Mouse (Mus musculus) neural tube, embryonic 11.5 days (tissue): Measurements from ENCODE around the gene Zswim7. TPM values are rescaled to one million over a fixed set of nuclear protein-coding genes. Genes with fewer than 3 reads are reported as not detected.

ENCODE experiments used
- ATAC-seq: fragments of 200-750 bp; cut with Nextera tagmentation; 2 replicates; pipeline ENCODE4 v1.8.0; 2017; ENCODE audit warnings: moderate number of reproducible peaks, mild to moderate bottlenecking, moderate TSS enrichment, moderate library complexity; ENCODE audit not compliant: insufficient read depth, low FRiP score, low TSS enrichment
- DNase-seq: peaks from one replicate; pipeline ENCODE4 v3.0.0-alpha.2; 2015; ENCODE audit warnings: low spot score
- H3K27ac ChIP-seq: fragments of 300-500 bp; sonication (generic); 2 replicates; pipeline ENCODE4 v1.5.1; 2014; ENCODE audit warnings: low read depth, mild to moderate bottlenecking, low read length
- H3K27me3 ChIP-seq: fragments of 300-500 bp; sonication (generic); 2 replicates; pipeline ENCODE4 v1.6.1; 2014; ENCODE audit warnings: mild to moderate bottlenecking, low read length, mixed read lengths; ENCODE audit not compliant: control insufficient read depth, insufficient read depth
- H3K36me3 ChIP-seq: fragments of 300-500 bp; sonication (generic); 2 replicates; pipeline ENCODE4 v1.6.1; 2014; ENCODE audit warnings: mild to moderate bottlenecking, low read length, moderate library complexity, mixed read lengths; ENCODE audit not compliant: control insufficient read depth, insufficient read depth
- H3K4me1 ChIP-seq: fragments of 300-500 bp; sonication (generic); 2 replicates; pipeline ENCODE4 v1.6.1; 2014; ENCODE audit warnings: low read length, mixed read lengths; ENCODE audit not compliant: control insufficient read depth, insufficient read depth
- H3K4me2 ChIP-seq: fragments of 300-500 bp; sonication (generic); 2 replicates; pipeline ENCODE4 v1.6.1; 2014; ENCODE audit warnings: low read depth, mild to moderate bottlenecking, moderate library complexity
- H3K4me3 ChIP-seq: fragments of 300-500 bp; sonication (generic); 2 replicates; pipeline ENCODE4 v1.5.1; 2014; ENCODE audit warnings: low read depth, low read length
- H3K9ac ChIP-seq: fragments of 300-500 bp; sonication (generic); 2 replicates; pipeline ENCODE4 v1.6.1; 2014; ENCODE audit warnings: mild to moderate bottlenecking, low read length
- H3K9me3 ChIP-seq: fragments of 300-500 bp; sonication (generic); 2 replicates; pipeline ENCODE4 v1.6.1; 2016; ENCODE audit warnings: low read length; ENCODE audit not compliant: control insufficient read depth
- WGBS: fragments of 180-500 bp; shearing (Covaris S2); extraction: QIAGEN DNeasy Blood & Tissue Kit; methylation state at CpG from one replicate; pipeline ENCODE4 v1.1.7; 2014; 5-methylcytosine and 5-hydroxymethylcytosine counted together
- polyA plus RNA-seq: library from polyadenylated mRNA; unstranded; fragments of >200 nt; fragmentation: Nextera tagmentation; extraction: Ambion mirVana; gene quantifications from 2 replicates; pipeline ENCODE4 v1.2.1, GENCODE M21; 2014

Zswim7 gene
- polyA plus RNA-seq, 1 experiment from 2014 or later = 19.7 TPM

- Histone ChIP-seq H3K9me3 (no peaks in the 10 kb centered on the region), H3K9ac (no peak overlapping the region), H3K27me3 (no peaks in the 10 kb centered on the region), H3K36me3 (no peaks in the 10 kb centered on the region), H3K4me1 (no peaks in the 10 kb centered on the region), H3K4me3 (no peak overlapping the region), H3K27ac (no peak overlapping the region), H3K4me2 (no peak overlapping the region)
- DNase-seq (no peak), ATAC-seq (no peak)
- WGBS = 67% methylated on average over 17 of the region's 17 CpGs
Observed at GRCm38 (mm10) chr11:62266466-62267214, 14.5 kb downstream of the Zswim7 start.

- no peak overlapping the region for H3K27ac ChIP-seq
- WGBS = 63% methylated on average over 7 of the region's 7 CpGs
- ATAC-seq = no peak
Observed at GRCm38 (mm10) chr11:62265642-62266041, 15.5 kb downstream of the Zswim7 start.

GRCm38 (mm10) chr11:62264018-62264417 is 17.2 kb downstream of the Zswim7 start:
- Histone ChIP-seq H3K4me1 (no peaks in the 10 kb centered on the region), H3K9me3 (no peaks in the 10 kb centered on the region), H3K4me3 (no peak overlapping the region), H3K9ac (no peak overlapping the region), H3K27me3 (no peaks in the 10 kb centered on the region), H3K36me3 (no peaks in the 10 kb centered on the region), H3K4me2 (no peak overlapping the region), H3K27ac (no peak overlapping the region)
- DNase-seq (no peak), ATAC-seq (no peak)
- WGBS = 61% methylated on average over 7 of the region's 7 CpGs

More at GRCm38 (mm10) chr11:62265642-62266041, 15.5 kb downstream of the Zswim7 start:
- Histone ChIP-seq H3K9me3 (no peaks in the 10 kb centered on the region), H3K4me1 (no peaks in the 10 kb centered on the region), H3K9ac (no peak overlapping the region), H3K4me2 (no peak overlapping the region), H3K27me3 (no peaks in the 10 kb centered on the region), H3K36me3 (no peaks in the 10 kb centered on the region), H3K4me3 (no peak overlapping the region)
- DNase-seq = no peak

- 63% methylated on average over 7 of the region's 7 CpGs for WGBS
- Histone ChIP-seq H3K27ac (no peak overlapping the region), H3K36me3 (no peaks in the 10 kb centered on the region), H3K9ac (no peak overlapping the region), H3K9me3 (no peaks in the 10 kb centered on the region), H3K4me2 (no peak overlapping the region), H3K4me1 (no peaks in the 10 kb centered on the region), H3K27me3 (no peaks in the 10 kb centered on the region), H3K4me3 (no peak overlapping the region)
- DNase-seq (no peak), ATAC-seq (no peak)
Observed at GRCm38 (mm10) chr11:62263599-62263998, 17.6 kb downstream of the Zswim7 start.

- H3K4me1 ChIP-seq = no peaks in the 10 kb centered on the region
- no peak overlapping the region for H3K4me2 ChIP-seq
- H3K27me3 ChIP-seq = no peaks in the 10 kb centered on the region
- no peak overlapping the region for H3K27ac ChIP-seq
- 56% methylated on average over 5 of the region's 5 CpGs for WGBS
- H3K36me3 ChIP-seq = no peaks in the 10 kb centered on the region
- no peak overlapping the region for H3K4me3 ChIP-seq
- DNase-seq (no peak), ATAC-seq (no peak)
- no peaks in the 10 kb centered on the region for H3K9me3 ChIP-seq
- H3K9ac ChIP-seq = no peak overlapping the region
Observed at GRCm38 (mm10) chr11:62259214-62259613, 22.0 kb downstream of the Zswim7 start.

- no peaks in the 10 kb centered on the region for H3K36me3 ChIP-seq
- ATAC-seq = no peak
- no peak overlapping the region for H3K4me3 ChIP-seq
- no peak for DNase-seq
- peaks cover 12% of the 10 kb centered on the region for H3K27me3 ChIP-seq
- no peak overlapping the region for H3K27ac ChIP-seq
- no peaks in the 10 kb centered on the region for H3K4me1 ChIP-seq
- 86% methylated on average over 5 of the region's 5 CpGs for WGBS
- no peaks in the 10 kb centered on the region for H3K9me3 ChIP-seq
- H3K9ac ChIP-seq = no peak overlapping the region
- no peak overlapping the region for H3K4me2 ChIP-seq
Observed at GRCm38 (mm10) chr11:62253380-62253779, 27.8 kb downstream of the Zswim7 start.

- H3K9ac ChIP-seq = no peak overlapping the region
- no peaks in the 10 kb centered on the region for H3K36me3 ChIP-seq
- 0 out of 2 replicates have a peak overlapping the region, but pooled peaks have one; percentile 2 for H3K4me2 ChIP-seq
- peak; percentile 24 for DNase-seq
- no peaks in the 10 kb centered on the region for H3K4me1 ChIP-seq
- no peak for ATAC-seq
- H3K9me3 ChIP-seq = no peaks in the 10 kb centered on the region
- no peak overlapping the region for H3K4me3 ChIP-seq
- H3K27me3 ChIP-seq = peaks cover 12% of the 10 kb centered on the region
- H3K27ac ChIP-seq = no peak overlapping the region
- WGBS = 61% methylated on average over 11 of the region's 11 CpGs
Observed at GRCm38 (mm10) chr11:62251047-62251446, 30.1 kb downstream of the Zswim7 start.

- H3K9me3 ChIP-seq = no peaks in the 10 kb centered on the region
- ATAC-seq (no peak), DNase-seq (peak; percentile 58)
- 3% methylated on average over 35 of the region's 35 CpGs for WGBS
- no peaks in the 10 kb centered on the region for H3K4me1 ChIP-seq
- H3K27me3 ChIP-seq = peaks cover 12% of the 10 kb centered on the region
- H3K4me2 ChIP-seq = peak overlapping the region; percentile 100
- H3K27ac ChIP-seq = no peak overlapping the region
- H3K9ac ChIP-seq = peak overlapping the region; percentile 49
- H3K4me3 ChIP-seq = peak overlapping the region; percentile 62
- H3K36me3 ChIP-seq = no peaks in the 10 kb centered on the region
Observed at GRCm38 (mm10) chr11:62249266-62250037, 31.7 kb downstream of the Zswim7 start.
